Mouse (Mus musculus): ENCODE measurements around the gene Sgsm2. TPM values are rescaled to one million over a fixed set of nuclear protein-coding genes. Genes with fewer than 3 reads are reported as not detected.

The Sgsm2 gene
- polyA plus RNA-seq, 1 experiment from 2014 or later: 29.9 TPM

GRCm38 (mm10) chr11:74908618-74909399, 11.9 kb upstream of the Sgsm2 start:
- WGBS: 86% methylated on average over 12 of the region's 12 CpGs
- Histone ChIP-seq H3K4me1 (replicated peaks) (no peaks in the 10 kb centered on the region), H3K36me3 (peaks cover 66% of the 10 kb centered on the region), H3K9ac (no peak overlapping the region), H3K27me3 (no peaks in the 10 kb centered on the region), H3K4me2 (no peak overlapping the region), H3K9me3 (no peaks in the 10 kb centered on the region), H3K4me3 (no peak overlapping the region), H3K27ac (replicated peaks) (no peak overlapping the region)
- no peak for ATAC-seq (ENCODE audit: low FRiP score, low read depth)

- 95% methylated on average over 6 of the region's 6 CpGs for WGBS
- Histone ChIP-seq H3K9me3 (no peaks in the 10 kb centered on the region), H3K4me3 (no peak overlapping the region), H3K4me1 (replicated peaks) (no peaks in the 10 kb centered on the region), H3K4me2 (no peak overlapping the region), H3K27me3 (no peaks in the 10 kb centered on the region), H3K9ac (no peak overlapping the region), H3K36me3 (peaks cover 76% of the 10 kb centered on the region), H3K27ac (replicated peaks) (no peak overlapping the region)
- no peak for ATAC-seq (ENCODE audit: low FRiP score, low read depth)
These were observed 11.0 kb upstream of the Sgsm2 start for GRCm38 (mm10) chr11:74907850-74908249.

- no peak for ATAC-seq (ENCODE audit: low FRiP score, low read depth)
- Histone ChIP-seq H3K4me1 (replicated peaks) (peaks cover 24% of the 10 kb centered on the region), H3K27ac (replicated peaks) (no peak overlapping the region), H3K9me3 (no peaks in the 10 kb centered on the region), H3K4me3 (no peak overlapping the region), H3K4me2 (no peak overlapping the region), H3K27me3 (no peaks in the 10 kb centered on the region), H3K36me3 (peaks cover 74% of the 10 kb centered on the region), H3K9ac (no peak overlapping the region)
- WGBS: 94% methylated on average over 5 of the region's 5 CpGs
These were observed 5.6 kb upstream of the Sgsm2 start for GRCm38 (mm10) chr11:74902416-74902815.

- Histone ChIP-seq H3K4me1 (replicated peaks) (peaks cover 24% of the 10 kb centered on the region), H3K9ac (no peak overlapping the region), H3K4me3 (no peak overlapping the region), H3K27ac (replicated peaks) (no peak overlapping the region), H3K36me3 (peaks cover 65% of the 10 kb centered on the region), H3K27me3 (no peaks in the 10 kb centered on the region), H3K4me2 (no peak overlapping the region), H3K9me3 (no peaks in the 10 kb centered on the region)
- no peak for ATAC-seq (ENCODE audit: low FRiP score, low read depth)
- WGBS: 88% methylated on average over 6 of the region's 6 CpGs
These were observed 4.7 kb upstream of the Sgsm2 start for GRCm38 (mm10) chr11:74901555-74901954.

GRCm38 (mm10) chr11:74898517-74898827, 1.6 kb upstream of the Sgsm2 start:
- peaks cover 36% of the 10 kb centered on the region for H3K36me3 ChIP-seq
- peaks cover 38% of the 10 kb centered on the region for H3K4me1 ChIP-seq (replicated peaks)
- no peaks in the 10 kb centered on the region for H3K9me3 ChIP-seq
- H3K4me3 ChIP-seq: peak overlapping the region; percentile 96
- ATAC-seq (ENCODE audit: low FRiP score, low read depth): no peak
- H3K4me2 ChIP-seq: peak overlapping the region; percentile 86
- no peak overlapping the region for H3K27ac ChIP-seq (replicated peaks)
- WGBS: under 1% methylated on average over 7 of the region's 7 CpGs
- H3K9ac ChIP-seq: peak overlapping the region; percentile 91
- H3K27me3 ChIP-seq: no peaks in the 10 kb centered on the region

- under 1% methylated on average over 54 of the region's 54 CpGs for WGBS
- Histone ChIP-seq H3K4me2 (peak within 1 kb of the TSS; percentile 86), H3K27ac (replicated peaks) (peak within 1 kb of the TSS; percentile 96), H3K9ac (peak within 1 kb of the TSS; percentile 91), H3K4me3 (peak within 1 kb of the TSS; percentile 96), H3K9me3 (no peaks in the 10 kb centered on the region), H3K4me1 (replicated peaks) (peaks cover 38% of the 10 kb centered on the region), H3K36me3 (peaks cover 30% of the 10 kb centered on the region), H3K27me3 (no peaks in the 10 kb centered on the region)
- ATAC-seq (ENCODE audit: low FRiP score, low read depth): peak; percentile 87
These were observed 1.0 kb upstream of the Sgsm2 start, which contains the start of gene Tsr1 for GRCm38 (mm10) chr11:74897678-74898516. Gene Tsr1 (plus strand): TSS chr11:74898071.

- Histone ChIP-seq H3K4me2 (peak overlapping the region; percentile 86), H3K36me3 (peaks cover 18% of the 10 kb centered on the region), H3K27ac (replicated peaks) (peak overlapping the region; percentile 96), H3K9me3 (no peaks in the 10 kb centered on the region), H3K9ac (peak overlapping the region; percentile 91), H3K4me3 (peak overlapping the region; percentile 96), H3K4me1 (replicated peaks) (peaks cover 38% of the 10 kb centered on the region), H3K27me3 (no peaks in the 10 kb centered on the region)
- ATAC-seq (ENCODE audit: low FRiP score, low read depth): peak; percentile 47
- WGBS: under 1% methylated on average over 55 of the region's 55 CpGs
These were observed 620 bp downstream of the Sgsm2 start for GRCm38 (mm10) chr11:74895980-74896900.

- no peak for ATAC-seq (ENCODE audit: low FRiP score, low read depth)
- Histone ChIP-seq H3K36me3 (peaks cover 2% of the 10 kb centered on the region), H3K27ac (replicated peaks) (no peak overlapping the region), H3K4me1 (replicated peaks) (peaks cover 25% of the 10 kb centered on the region), H3K27me3 (no peaks in the 10 kb centered on the region), H3K9me3 (no peaks in the 10 kb centered on the region), H3K4me3 (no peak overlapping the region), H3K9ac (no peak overlapping the region), H3K4me2 (no peak overlapping the region)
- 86% methylated on average over 4 of the region's 4 CpGs for WGBS
These were observed 2.2 kb downstream of the Sgsm2 start for GRCm38 (mm10) chr11:74894619-74895018.

GRCm38 (mm10) chr11:74883098-74883497, 13.8 kb downstream of the Sgsm2 start:
- H3K36me3 ChIP-seq: peaks cover 10% of the 10 kb centered on the region
- WGBS: 87% methylated on average over 10 of the region's 10 CpGs

GRCm38 (mm10) chr11:74881979-74882378, 14.9 kb downstream of the Sgsm2 start:
- H3K9me3 ChIP-seq: no peaks in the 10 kb centered on the region
- H3K4me2 ChIP-seq: 0 out of 2 replicates have a peak overlapping the region, but pooled peaks have one; percentile 9
- no peaks in the 10 kb centered on the region for H3K27me3 ChIP-seq
- no peak for ATAC-seq (ENCODE audit: low FRiP score, low read depth)
- no peak overlapping the region for H3K9ac ChIP-seq
- peak overlapping the region; percentile 11; the same call in 1 of the 2 replicates for H3K27ac ChIP-seq (replicated peaks)
- H3K4me3 ChIP-seq: no peak overlapping the region
- WGBS: 57% methylated on average over 14 of the region's 14 CpGs
- peaks cover 16% of the 10 kb centered on the region for H3K4me1 ChIP-seq (replicated peaks)
- H3K36me3 ChIP-seq: peaks cover 10% of the 10 kb centered on the region

More at GRCm38 (mm10) chr11:74883098-74883497, 13.8 kb downstream of the Sgsm2 start:
- Histone ChIP-seq H3K27ac (replicated peaks) (no peak overlapping the region), H3K9ac (no peak overlapping the region), H3K4me1 (replicated peaks) (peaks cover 10% of the 10 kb centered on the region; the same call in 1 of the 2 replicates), H3K4me3 (no peak overlapping the region), H3K9me3 (no peaks in the 10 kb centered on the region), H3K4me2 (no peak overlapping the region), H3K27me3 (no peaks in the 10 kb centered on the region)
- no peak for ATAC-seq (ENCODE audit: low FRiP score, low read depth)

GRCm38 (mm10) chr11:74880999-74881398, 15.9 kb downstream of the Sgsm2 start:
- H3K4me3 ChIP-seq: no peak overlapping the region
- no peaks in the 10 kb centered on the region for H3K9me3 ChIP-seq
- peaks cover 26% of the 10 kb centered on the region for H3K4me1 ChIP-seq (replicated peaks)
- no peak overlapping the region for H3K9ac ChIP-seq
- H3K27me3 ChIP-seq: no peaks in the 10 kb centered on the region
- 0 out of 2 replicates have a peak overlapping the region, but pooled peaks have one; percentile 1 for H3K27ac ChIP-seq (replicated peaks)
- no peak for ATAC-seq (ENCODE audit: low FRiP score, low read depth)
- H3K4me2 ChIP-seq: no peak overlapping the region
- peaks cover 10% of the 10 kb centered on the region for H3K36me3 ChIP-seq
- WGBS: 84% methylated on average over 9 of the region's 9 CpGs
